Mouse (Mus musculus): ENCODE data around the gene Prkd3.

The Prkd3 gene

GRCm38 (mm10) chr17:78936466-78937228 lies 84.0 kb downstream of the Prkd3 start, which contains the start of the genes Cebpz and Ndufaf7:
Gene Cebpz (minus strand): TSS chr17:78937066.
Gene Ndufaf7 (plus strand): TSS chr17:78937136.
- DNase-seq (ENCODE audit: low spot score) = peak; percentile 99

GRCm38 (mm10) chr17:78935857-78936256 lies 84.8 kb downstream of the Prkd3 start:
- no peak for DNase-seq (ENCODE audit: low spot score)

- DNase-seq (ENCODE audit: low spot score) = no peak
Measured at GRCm38 (mm10) chr17:78917696-78918095, 102.9 kb downstream of the Prkd3 start.

- DNase-seq (ENCODE audit: low spot score) = no peak
Measured at GRCm38 (mm10) chr17:78916899-78917298, 103.7 kb downstream of the Prkd3 start.

- DNase-seq (ENCODE audit: low spot score) = peak; percentile 92
Measured at GRCm38 (mm10) chr17:78916369-78916813, 104.2 kb downstream of the Prkd3 start, which contains the start of gene Cebpzos. Gene Cebpzos (plus strand): TSS chr17:78916500.

- DNase-seq (ENCODE audit: low spot score) = peak; percentile 26
Measured at GRCm38 (mm10) chr17:78915772-78916171, 104.8 kb downstream of the Prkd3 start.

- no peak for DNase-seq (ENCODE audit: low spot score)
Measured at GRCm38 (mm10) chr17:78913921-78914320, 106.7 kb downstream of the Prkd3 start.

- no peak for DNase-seq (ENCODE audit: low spot score)
Measured at GRCm38 (mm10) chr17:78912861-78913281, 107.7 kb downstream of the Prkd3 start.

- DNase-seq (ENCODE audit: low spot score) = no peak
Measured at GRCm38 (mm10) chr17:78909374-78909773, 111.2 kb downstream of the Prkd3 start.

GRCm38 (mm10) chr17:78906892-78907291 lies 113.7 kb downstream of the Prkd3 start, which contains the start of gene Sult6b1:
Gene Sult6b1 (minus strand): TSS chr17:78906992.
- no peak for DNase-seq (ENCODE audit: low spot score)

GRCm38 (mm10) chr17:78903158-78903557 lies 117.5 kb downstream of the Prkd3 start:
- DNase-seq (ENCODE audit: low spot score) = no peak
